Mouse (Mus musculus) kidney, postnatal 36 days (tissue): ENCODE data around the gene Grik2.
"Not testable (repeated sequence)": the region's sequence is repeated elsewhere in the genome, so short reads cannot be mapped to it uniquely, and the experiment has no call there.

ENCODE experiments used
- DNase-seq, 2 experiments: peaks; one replicate each; pipeline ENCODE4 v3.0.0; 2021 to 2022; ENCODE audit warnings: mixed read lengths in 2 of 2

The Grik2 gene

GRCm38 (mm10) chr10:49319880-49320279, 468.7 kb downstream of the Grik2 start:
- DNase-seq = no peak

- DNase-seq = no peak
Observed at GRCm38 (mm10) chr10:49256247-49256939, 532.2 kb downstream of the Grik2 start.

- not testable (repeated sequence) for DNase-seq
Observed at GRCm38 (mm10) chr10:49237356-49237755, 551.2 kb downstream of the Grik2 start.

GRCm38 (mm10) chr10:49236844-49237243, 551.7 kb downstream of the Grik2 start:
- DNase-seq = not testable (repeated sequence)

GRCm38 (mm10) chr10:49220096-49220495, 568.5 kb downstream of the Grik2 start:
- no peak for DNase-seq

- no peak for DNase-seq
Observed at GRCm38 (mm10) chr10:49219631-49220030, 568.9 kb downstream of the Grik2 start.

- no peak for DNase-seq
Observed at GRCm38 (mm10) chr10:49191773-49192371, 596.7 kb downstream of the Grik2 start.

GRCm38 (mm10) chr10:49191291-49191690, 597.3 kb downstream of the Grik2 start:
- DNase-seq = no peak

GRCm38 (mm10) chr10:49154134-49154533, 634.4 kb downstream of the Grik2 start:
- DNase-seq = no peak

- DNase-seq = not testable (repeated sequence)
Observed at GRCm38 (mm10) chr10:49151496-49151895, 637.1 kb downstream of the Grik2 start.

- no peak for DNase-seq
Observed at GRCm38 (mm10) chr10:49149714-49150113, 638.9 kb downstream of the Grik2 start.

GRCm38 (mm10) chr10:49142658-49143057, 645.9 kb downstream of the Grik2 start:
- DNase-seq = no peak

- no peak for DNase-seq
Observed at GRCm38 (mm10) chr10:49136816-49137215, 651.8 kb downstream of the Grik2 start.

- DNase-seq = no peak
Observed at GRCm38 (mm10) chr10:49131311-49131710, 657.3 kb downstream of the Grik2 start.

- DNase-seq = no peak
Observed at GRCm38 (mm10) chr10:49050339-49050738, 738.2 kb downstream of the Grik2 start.

- DNase-seq = no peak
Observed at GRCm38 (mm10) chr10:49049391-49049790, 739.2 kb downstream of the Grik2 start.
